Mouse (Mus musculus) kidney, embryonic 15.5 days (tissue): ENCODE results near the gene Nuak1. TPM values are rescaled to one million over a fixed set of nuclear protein-coding genes. Genes with fewer than 3 reads are reported as not detected.
A peak's percentile ranks its signal among the peaks of the same experiment; 100 is the strongest.

Experiments used
- ATAC-seq: fragments of 200-750 bp; cut with Nextera tagmentation; replicated peaks from 2 replicates; pipeline ENCODE4 v1.8.0; 2017; ENCODE audit warnings: moderate TSS enrichment; ENCODE audit not compliant: low FRiP score
- H3K27ac ChIP-seq: fragments of 300-500 bp; sonication (generic); 2 replicates; pipeline ENCODE4 v1.5.1; 2015; ENCODE audit warnings: mild to moderate bottlenecking, inconsistent platforms
- H3K27me3 ChIP-seq: fragments of 300-500 bp; sonication (generic); 2 replicates; pipeline ENCODE4 v1.6.1; 2015; ENCODE audit warnings: inconsistent platforms
- H3K36me3 ChIP-seq: fragments of 300-500 bp; sonication (generic); 2 replicates; pipeline ENCODE4 v1.6.1; 2015; ENCODE audit warnings: inconsistent platforms
- H3K4me1 ChIP-seq: fragments of 300-500 bp; sonication (generic); 2 replicates; pipeline ENCODE4 v1.6.1; 2015; ENCODE audit warnings: inconsistent platforms
- H3K4me2 ChIP-seq: fragments of 300-500 bp; sonication (generic); 2 replicates; pipeline ENCODE4 v1.6.1; 2015; ENCODE audit warnings: moderate library complexity, mild to moderate bottlenecking, inconsistent platforms
- H3K4me3 ChIP-seq: fragments of 300-500 bp; sonication (generic); replicated peaks from 2 replicates; pipeline ENCODE4 v1.5.1; 2015; ENCODE audit warnings: mild to moderate bottlenecking, inconsistent platforms
- H3K9ac ChIP-seq: fragments of 300-500 bp; sonication (generic); 2 replicates; pipeline ENCODE4 v1.6.1; 2015; ENCODE audit warnings: mild to moderate bottlenecking, inconsistent platforms
- H3K9me3 ChIP-seq: fragments of 300-500 bp; sonication (generic); replicated peaks from 2 replicates; pipeline ENCODE4 v1.6.1; 2016; ENCODE audit warnings: inconsistent platforms
- WGBS: fragments of 180-500 bp; shearing (Covaris S2); methylation state at CpG from one replicate; pipeline ENCODE4 v1.1.7; 2015; ENCODE audit warnings: mixed read lengths; 5-methylcytosine and 5-hydroxymethylcytosine counted together
- polyA plus RNA-seq: library from polyadenylated mRNA; unstranded; fragments of >200 nt; fragmentation: Nextera tagmentation; extraction: Ambion mirVana; gene quantifications from 2 replicates; pipeline ENCODE4 v1.2.1, GENCODE M21; 2015

The Nuak1 gene
- polyA plus RNA-seq, 1 experiment from 2014 or later: 3.0 TPM

DNA sequence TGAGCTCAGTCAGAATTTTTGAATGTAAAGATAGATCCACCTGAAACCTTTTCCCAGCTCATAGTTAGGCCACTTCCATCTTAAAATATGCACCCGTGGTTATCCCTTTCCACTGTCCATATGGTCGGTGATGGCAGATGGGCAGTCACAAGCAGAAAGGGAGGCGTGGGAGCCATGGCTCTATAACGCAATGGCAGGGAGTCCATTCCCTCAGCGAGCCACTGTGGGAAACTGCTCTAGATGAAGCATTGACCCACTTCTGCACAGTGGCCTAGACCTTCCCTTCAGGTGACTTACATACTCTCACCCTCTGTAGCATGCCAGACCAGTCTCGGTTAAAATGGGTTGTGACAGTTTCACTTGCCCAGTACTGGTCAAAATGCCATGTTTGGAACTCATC lies 19.8 kb downstream of the Nuak1 start:
- Histone ChIP-seq H3K4me3 (no peak overlapping the region), H3K4me1 (peaks cover 34% of the 10 kb centered on the region), H3K27me3 (no peaks in the 10 kb centered on the region), H3K36me3 (peaks cover 18% of the 10 kb centered on the region; the same call in 1 of the 2 replicates), H3K4me2 (no peak overlapping the region), H3K9me3 (no peaks in the 10 kb centered on the region), H3K9ac (no peak overlapping the region), H3K27ac (no peak overlapping the region)
- no peak for ATAC-seq
- WGBS: 92% methylated on average over 6 of the region's 6 CpGs

- H3K4me1 ChIP-seq: peaks cover 22% of the 10 kb centered on the region; the same call in 1 of the 2 replicates
- no peak overlapping the region for H3K27ac ChIP-seq
- no peaks in the 10 kb centered on the region for H3K27me3 ChIP-seq
- H3K36me3 ChIP-seq: peaks cover 18% of the 10 kb centered on the region; the same call in 1 of the 2 replicates
- H3K4me3 ChIP-seq: no peak overlapping the region
- no peak overlapping the region for H3K4me2 ChIP-seq
- no peak for ATAC-seq
- H3K9me3 ChIP-seq: no peaks in the 10 kb centered on the region
- no peak overlapping the region for H3K9ac ChIP-seq
These were observed 22.0 kb downstream of the Nuak1 start for GRCm38 (mm10) chr10:84418421-84418820.

DNA sequence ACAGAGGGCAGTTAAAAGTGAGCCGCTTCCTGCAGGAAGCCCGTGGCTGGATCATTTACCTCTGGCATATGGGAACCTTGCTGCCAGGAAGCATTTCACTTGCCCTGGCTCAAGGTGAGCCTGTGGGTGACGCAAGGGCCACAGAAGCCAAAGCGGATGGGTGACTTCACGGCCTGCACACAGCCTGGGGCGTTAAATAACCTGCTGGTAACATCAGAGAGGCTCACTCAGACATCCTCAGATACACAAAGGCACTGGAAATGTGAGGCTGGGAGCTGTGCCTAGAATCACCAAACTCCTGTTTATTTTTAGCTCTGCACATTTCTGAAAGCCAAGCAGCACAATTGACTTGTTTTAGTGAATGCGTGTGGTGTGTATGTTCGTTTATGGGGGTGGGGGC lies 23.6 kb downstream of the Nuak1 start:
- Histone ChIP-seq H3K27me3 (no peaks in the 10 kb centered on the region), H3K4me2 (no peak overlapping the region), H3K9ac (no peak overlapping the region), H3K9me3 (no peaks in the 10 kb centered on the region), H3K4me3 (no peak overlapping the region), H3K36me3 (peaks cover 15% of the 10 kb centered on the region; the same call in 1 of the 2 replicates), H3K27ac (0 out of 2 replicates have a peak overlapping the region, but pooled peaks have one; percentile 13), H3K4me1 (peaks cover 29% of the 10 kb centered on the region)
- 73% methylated on average over 8 of the region's 8 CpGs for WGBS
- no peak for ATAC-seq

GRCm38 (mm10) chr10:84414981-84415700 lies 25.3 kb downstream of the Nuak1 start:
- Histone ChIP-seq H3K27me3 (no peaks in the 10 kb centered on the region), H3K4me3 (no peak overlapping the region), H3K27ac (no peak overlapping the region), H3K9me3 (no peaks in the 10 kb centered on the region), H3K4me2 (no peak overlapping the region), H3K9ac (no peak overlapping the region), H3K4me1 (peaks cover 40% of the 10 kb centered on the region), H3K36me3 (peaks cover 2% of the 10 kb centered on the region; the same call in 1 of the 2 replicates)
- no peak for ATAC-seq
- WGBS: 85% methylated on average over 8 of the region's 8 CpGs

GRCm38 (mm10) chr10:84413310-84413709 lies 27.1 kb downstream of the Nuak1 start:
- H3K9ac ChIP-seq: no peak overlapping the region
- H3K4me1 ChIP-seq: peaks cover 45% of the 10 kb centered on the region
- H3K4me2 ChIP-seq: no peak overlapping the region
- H3K4me3 ChIP-seq: no peak overlapping the region
- H3K9me3 ChIP-seq: no peaks in the 10 kb centered on the region
- H3K36me3 ChIP-seq: 0 out of 2 replicates have a peak, but pooled peaks cover 2% of the 10 kb centered on the region
- no peak for ATAC-seq
- no peaks in the 10 kb centered on the region for H3K27me3 ChIP-seq
- no peak overlapping the region for H3K27ac ChIP-seq
- 78% methylated on average over 6 of the region's 6 CpGs for WGBS

- Histone ChIP-seq H3K9ac (no peak overlapping the region), H3K36me3 (peaks cover 2% of the 10 kb centered on the region; the same call in 1 of the 2 replicates), H3K4me3 (no peak overlapping the region), H3K27me3 (no peaks in the 10 kb centered on the region), H3K27ac (no peak overlapping the region), H3K4me1 (peaks cover 41% of the 10 kb centered on the region), H3K9me3 (no peaks in the 10 kb centered on the region), H3K4me2 (no peak overlapping the region)
- 82% methylated on average over 12 of the region's 12 CpGs for WGBS
- ATAC-seq: no peak
These were observed 28.0 kb downstream of the Nuak1 start for GRCm38 (mm10) chr10:84412326-84412962.

DNA sequence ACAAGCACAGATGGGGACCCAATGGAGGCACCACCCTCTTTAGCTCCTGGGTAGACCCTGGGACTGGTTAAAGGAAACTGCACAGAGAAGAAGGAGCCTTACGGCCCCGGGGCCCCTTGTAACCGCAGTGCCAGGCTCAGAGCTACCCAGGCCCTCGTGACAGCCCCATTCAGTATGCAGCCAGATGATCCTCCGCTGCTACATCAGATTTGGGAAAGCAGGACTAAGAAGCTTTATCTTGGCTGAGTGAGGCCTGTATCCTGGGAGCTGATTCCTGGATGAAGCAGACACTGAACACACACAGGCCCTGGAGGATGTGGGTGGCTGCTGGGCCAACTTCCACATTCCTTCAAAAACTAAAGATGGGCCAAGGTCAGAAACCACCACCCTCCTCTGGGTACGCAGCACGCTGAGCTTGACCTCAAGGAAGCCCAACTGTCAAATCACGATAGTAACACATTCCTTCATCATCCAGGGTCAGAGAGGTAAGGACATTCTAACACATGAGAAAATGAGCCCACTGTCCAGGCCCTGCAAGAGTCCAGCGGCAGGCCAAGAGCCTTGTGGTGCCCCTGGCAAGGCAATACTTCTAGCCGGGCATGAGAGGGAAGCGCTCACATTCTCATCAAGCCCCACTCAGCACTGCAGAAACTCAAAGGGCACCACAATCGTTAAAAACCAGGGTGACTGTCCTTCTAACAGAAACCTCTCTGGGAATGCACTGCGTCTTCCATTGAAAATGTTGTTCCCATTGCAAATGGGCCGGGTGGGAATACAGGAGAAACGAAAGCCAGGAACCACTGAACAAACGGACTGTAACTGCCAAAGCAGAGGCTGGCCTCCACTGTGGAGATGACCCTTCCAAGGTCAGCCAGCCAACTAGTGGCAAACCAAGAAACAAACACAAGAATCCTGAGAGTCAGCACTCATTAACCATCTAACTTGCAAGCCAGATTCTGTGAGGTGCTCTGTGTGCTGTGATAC lies 29.0 kb downstream of the Nuak1 start:
- WGBS: 80% methylated on average over 16 of the region's 16 CpGs
- Histone ChIP-seq H3K4me3 (no peak overlapping the region), H3K27ac (no peak overlapping the region)

GRCm38 (mm10) chr10:84408965-84409660 lies 31.3 kb downstream of the Nuak1 start:
- Histone ChIP-seq H3K9me3 (no peaks in the 10 kb centered on the region), H3K4me2 (no peak overlapping the region), H3K9ac (no peak overlapping the region), H3K27ac (no peak overlapping the region), H3K36me3 (peaks cover 7% of the 10 kb centered on the region), H3K4me1 (peaks cover 52% of the 10 kb centered on the region), H3K4me3 (no peak overlapping the region), H3K27me3 (no peaks in the 10 kb centered on the region)
- ATAC-seq: no peak
- 44% methylated on average over 13 of the region's 13 CpGs for WGBS

More for the DNA sequence above, 29.0 kb downstream of the Nuak1 start:
- H3K4me1 ChIP-seq: peaks cover 35% of the 10 kb centered on the region
- ATAC-seq: no peak
- H3K9ac ChIP-seq: no peak overlapping the region
- no peaks in the 10 kb centered on the region for H3K9me3 ChIP-seq
- peaks cover 4% of the 10 kb centered on the region for H3K36me3 ChIP-seq
- no peaks in the 10 kb centered on the region for H3K27me3 ChIP-seq
- no peak overlapping the region for H3K4me2 ChIP-seq

GRCm38 (mm10) chr10:84405135-84405776 lies 35.1 kb downstream of the Nuak1 start:
- Histone ChIP-seq H3K27ac (peak overlapping the region; percentile 64; the same call in 1 of the 2 replicates), H3K4me3 (no peak overlapping the region), H3K9ac (no peak overlapping the region), H3K4me2 (no peak overlapping the region), H3K36me3 (peaks cover 7% of the 10 kb centered on the region), H3K27me3 (no peaks in the 10 kb centered on the region), H3K4me1 (peaks cover 61% of the 10 kb centered on the region), H3K9me3 (no peaks in the 10 kb centered on the region)
- 25% methylated on average over 8 of the region's 8 CpGs for WGBS
- ATAC-seq: peak; percentile 70

- Histone ChIP-seq H3K9ac (no peak overlapping the region), H3K27ac (0 out of 2 replicates have a peak overlapping the region, but pooled peaks have one; percentile 24), H3K4me1 (peaks cover 54% of the 10 kb centered on the region), H3K27me3 (no peaks in the 10 kb centered on the region), H3K9me3 (no peaks in the 10 kb centered on the region), H3K4me2 (no peak overlapping the region), H3K36me3 (peaks cover 7% of the 10 kb centered on the region), H3K4me3 (no peak overlapping the region)
- WGBS: 29% methylated on average over 7 of the region's 7 CpGs
- no peak for ATAC-seq
These were observed 38.5 kb downstream of the Nuak1 start for GRCm38 (mm10) chr10:84401907-84402371.

- Histone ChIP-seq H3K4me2 (no peak overlapping the region), H3K27me3 (no peaks in the 10 kb centered on the region), H3K4me3 (no peak overlapping the region), H3K9me3 (no peaks in the 10 kb centered on the region), H3K4me1 (peaks cover 52% of the 10 kb centered on the region), H3K36me3 (peaks cover 3% of the 10 kb centered on the region), H3K9ac (no peak overlapping the region), H3K27ac (no peak overlapping the region)
- 75% methylated on average over 4 of the region's 4 CpGs for WGBS
- ATAC-seq: no peak
These were observed 39.2 kb downstream of the Nuak1 start for GRCm38 (mm10) chr10:84401189-84401588.
